Mouse (Mus musculus) heart, postnatal 10 days (tissue): ENCODE data around the gene Lrit3. TPM values are rescaled to one million over a fixed set of nuclear protein-coding genes. Genes with fewer than 3 reads are reported as not detected.
A peak's percentile ranks its signal among the peaks of the same experiment; 100 is the strongest.
"Not testable (repeated sequence)": the region's sequence is repeated elsewhere in the genome, so short reads cannot be mapped to it uniquely, and the experiment has no call there.

Experiments
- DNase-seq, 2 experiments: peaks; one replicate each; pipeline ENCODE4 v3.0.0; 2021
- intact Hi-C: fragments of 180-260 bp; cut with DNase I; formaldehyde crosslinking; loops from one replicate; pipeline ENCODE4 v1.15.1; 2025
- total RNA-seq, 2 experiments: library from RNA; stranded (reverse); gene quantifications; 2 replicates each; pipeline ENCODE4 v1.2.3; 2021

The Lrit3 gene
- total RNA-seq, 2 experiments from 2014 or later = not detected

DNA sequence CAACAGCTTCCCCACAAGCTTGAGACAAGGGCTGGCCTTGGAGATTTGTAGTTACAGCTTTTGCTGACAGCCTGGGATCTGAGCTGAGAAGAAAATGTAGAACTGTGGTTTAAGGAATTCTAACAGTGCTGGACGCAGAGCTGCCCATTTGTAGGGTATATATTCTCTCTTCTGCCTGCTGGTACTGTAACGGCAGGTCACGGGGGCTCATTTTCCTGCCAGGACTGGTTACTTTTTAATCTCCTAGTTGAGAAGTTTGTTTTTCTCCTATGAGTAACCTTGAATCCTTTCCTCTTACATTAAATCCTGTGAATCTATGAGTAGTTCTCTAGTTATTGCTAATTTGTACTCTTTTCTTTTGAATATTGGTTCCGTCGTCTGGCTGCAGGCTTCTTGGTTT, 10.0 kb downstream of the Lrit3 start:
- DNase-seq = no peak
- intact Hi-C loops = no loop called here

DNA sequence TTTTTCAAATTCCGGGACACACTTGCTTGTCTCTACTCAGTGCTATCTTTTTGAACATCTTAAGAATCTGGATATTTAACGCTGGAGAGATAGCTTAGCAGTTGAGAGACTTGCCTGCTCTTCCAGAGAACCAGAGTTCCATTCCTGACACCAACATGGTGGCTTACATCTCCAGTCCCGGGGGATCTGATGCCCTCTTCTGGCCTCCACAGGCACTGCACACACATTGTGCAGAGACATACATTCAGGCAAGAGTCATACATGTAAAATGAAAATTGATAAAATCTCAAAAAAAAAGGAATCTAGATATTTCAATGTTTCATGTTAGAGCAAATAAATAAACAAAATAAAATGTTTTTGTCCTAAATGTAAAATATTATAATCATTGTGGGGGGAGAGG, 21.1 kb downstream of the Lrit3 start:
- intact Hi-C loops = no loop called here

DNA sequence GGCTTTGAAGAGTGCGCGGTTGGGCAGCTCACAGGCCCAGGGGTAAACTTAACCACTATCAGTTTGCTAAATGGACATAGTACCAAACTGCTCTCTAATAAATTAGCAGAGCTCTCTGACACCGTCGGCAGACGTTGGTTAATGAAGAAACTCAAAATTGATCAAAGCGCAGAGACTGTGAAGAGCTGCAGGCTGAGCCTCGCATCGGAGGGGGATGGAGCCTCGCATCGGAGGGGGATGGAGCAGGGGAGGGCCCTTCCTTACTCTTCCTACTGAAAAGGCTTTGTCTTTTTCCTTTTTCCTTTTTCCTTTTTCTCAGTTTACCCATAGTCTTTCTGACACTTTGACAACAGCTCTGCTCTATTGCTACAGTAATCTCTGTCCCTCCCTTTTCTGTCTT, 22.4 kb downstream of the Lrit3 start:
- intact Hi-C loops = no loop called here
- no peak for DNase-seq

More for the DNA sequence above, 21.1 kb downstream of the Lrit3 start:
- DNase-seq = no peak

DNA sequence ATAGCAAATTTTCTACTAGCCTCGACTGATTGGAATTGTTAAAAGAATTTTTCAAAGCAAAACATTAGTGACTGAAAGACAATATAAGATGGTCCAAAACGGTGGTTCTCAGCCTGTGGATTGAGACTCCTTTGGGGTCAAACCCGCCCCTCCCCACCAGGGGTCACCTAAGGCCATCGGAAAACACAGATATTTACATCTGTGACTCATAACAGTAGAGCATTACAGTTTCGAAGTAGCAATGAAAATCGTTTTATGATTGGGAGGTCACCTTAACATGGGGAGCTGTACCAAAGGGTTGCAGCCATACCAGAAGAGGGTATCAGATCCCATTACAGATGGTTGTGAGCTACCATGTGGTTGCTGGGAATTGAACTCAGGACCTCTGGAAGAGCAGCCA, 32.6 kb downstream of the Lrit3 start:
- intact Hi-C loops = no loop called here
- no peak for DNase-seq

DNA sequence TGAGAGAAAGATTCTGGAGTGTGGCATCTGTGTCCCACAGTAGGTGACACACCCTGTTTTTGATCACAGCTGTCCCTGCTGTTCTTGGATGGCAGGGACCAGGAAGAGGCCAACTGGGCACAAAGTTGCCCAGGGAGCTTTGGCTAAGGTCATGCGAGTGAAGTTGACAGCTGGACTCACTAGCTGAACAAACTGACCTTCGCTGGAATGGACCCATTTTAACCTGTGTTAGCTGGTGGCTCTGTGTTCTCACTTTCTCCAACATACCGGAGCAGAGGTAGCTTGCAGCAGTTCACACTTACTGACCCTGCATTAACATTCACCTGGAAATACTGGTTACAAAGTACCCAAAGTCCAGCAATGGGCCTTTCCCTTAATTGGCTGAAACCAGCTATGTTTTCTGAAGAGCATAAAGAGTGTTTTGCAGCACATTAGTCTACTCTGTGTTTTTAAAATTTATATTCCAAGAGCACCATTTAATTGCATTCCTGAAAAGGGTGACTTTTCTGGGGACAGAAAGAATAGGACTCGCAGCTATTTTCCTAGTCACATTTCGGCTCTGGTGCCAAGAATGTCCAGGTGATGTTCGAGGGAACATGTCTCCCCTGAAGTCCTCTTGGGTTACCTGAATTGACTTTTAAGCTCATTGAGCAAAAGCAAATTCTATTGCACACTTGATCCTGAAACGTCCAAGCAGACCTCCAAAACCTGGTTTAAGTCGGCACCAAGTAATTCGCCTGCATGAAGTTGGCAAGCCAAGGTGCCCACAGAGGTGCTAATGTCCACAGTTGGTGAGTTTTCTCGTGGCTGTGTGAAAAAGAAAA, 36.6 kb downstream of the Lrit3 start:
- no peak for DNase-seq
- intact Hi-C loops = no loop called here

DNA sequence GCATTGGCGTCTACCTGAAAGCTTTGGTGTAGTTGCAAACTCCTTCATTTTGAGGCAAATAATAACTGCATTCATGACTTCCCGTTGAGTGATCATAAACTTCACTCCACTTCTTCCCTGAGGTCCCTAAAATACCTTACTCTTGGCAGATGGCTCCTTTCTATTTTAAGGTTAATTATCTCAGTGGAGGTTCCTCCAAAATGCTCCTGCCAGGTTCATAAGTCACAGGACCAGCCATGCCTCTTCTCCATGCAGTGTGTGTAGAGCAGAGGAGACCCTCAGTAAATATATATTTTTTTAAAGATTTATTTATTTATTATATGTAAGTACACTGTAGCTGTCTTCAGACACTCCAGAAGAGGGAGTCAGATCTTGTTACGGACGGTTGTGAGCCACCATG, 37.7 kb downstream of the Lrit3 start:
- DNase-seq = peak; percentile 39 to 40
- intact Hi-C loops = no loop called here

DNA sequence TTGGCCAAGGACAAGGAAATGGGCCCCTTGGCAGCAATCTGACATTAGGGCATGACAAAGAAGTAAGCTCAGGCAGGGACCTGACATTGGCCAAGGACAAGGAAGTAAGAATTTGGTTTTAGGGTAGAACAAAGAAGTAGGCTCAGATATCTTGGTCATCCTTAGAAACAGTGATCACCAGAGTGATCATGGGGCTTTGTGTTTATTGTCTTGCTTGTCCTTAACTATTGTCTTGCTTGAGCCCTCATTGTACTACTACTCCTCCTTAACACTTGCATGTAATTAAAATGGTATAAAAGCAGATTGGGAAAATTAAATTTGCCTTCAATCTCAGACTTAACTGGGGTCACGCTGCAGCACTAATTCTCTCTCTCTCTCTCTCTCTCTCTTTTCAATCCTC, 46.2 kb downstream of the Lrit3 start:
- DNase-seq, intact Hi-C loops: not testable (repeated sequence)

DNA sequence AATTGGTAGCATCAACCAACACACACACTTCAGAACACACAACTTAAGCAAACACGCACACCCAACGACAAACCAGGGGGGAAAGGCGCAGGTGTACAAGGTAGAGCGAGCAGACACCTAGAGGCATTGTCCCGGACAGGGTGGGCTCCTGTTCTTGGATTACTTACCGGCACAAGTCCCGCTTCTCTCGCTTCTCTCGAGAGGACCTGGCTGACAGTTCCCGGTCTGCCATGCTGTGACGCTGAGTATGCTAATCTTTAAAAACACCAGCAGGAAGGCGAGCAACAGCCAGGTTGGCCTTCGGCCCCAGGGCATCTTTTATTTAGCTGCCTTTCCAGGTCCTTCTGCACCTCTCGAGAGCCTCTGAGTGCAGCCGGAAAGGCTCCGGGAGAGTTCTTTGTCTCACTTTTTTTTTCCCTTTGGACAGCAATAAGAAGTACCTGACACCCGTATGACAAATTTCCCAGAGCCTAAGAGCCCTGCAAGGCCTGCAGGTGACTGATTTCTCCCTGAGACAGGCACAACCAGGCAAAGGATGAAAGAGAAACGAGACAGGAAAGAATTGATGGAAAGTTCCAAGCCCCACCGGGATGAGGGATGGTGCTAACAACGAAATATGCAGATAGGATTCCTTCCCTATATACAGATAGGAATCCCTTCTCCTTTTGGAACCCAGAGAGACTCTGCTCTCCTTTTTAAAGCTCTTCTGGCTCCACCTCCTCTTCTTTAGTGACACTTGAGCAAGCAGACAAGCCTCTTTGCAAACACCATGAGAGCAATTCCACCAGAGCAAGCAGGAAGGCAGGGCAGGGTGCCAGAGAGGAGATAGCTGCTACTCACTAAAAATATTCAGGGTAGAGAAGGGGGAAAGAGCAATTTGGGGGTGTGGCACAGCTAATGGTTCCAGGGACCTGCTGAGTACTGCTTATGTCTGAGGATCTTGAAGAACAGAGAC, 48.9 kb downstream of the Lrit3 start, which contains the start of gene Egf:
TSS of gene Egf (minus strand) at position 667 of the 955 bp plus-strand sequence.
- DNase-seq = peak; percentile 43 to 60
- intact Hi-C loops = no loop called here

DNA sequence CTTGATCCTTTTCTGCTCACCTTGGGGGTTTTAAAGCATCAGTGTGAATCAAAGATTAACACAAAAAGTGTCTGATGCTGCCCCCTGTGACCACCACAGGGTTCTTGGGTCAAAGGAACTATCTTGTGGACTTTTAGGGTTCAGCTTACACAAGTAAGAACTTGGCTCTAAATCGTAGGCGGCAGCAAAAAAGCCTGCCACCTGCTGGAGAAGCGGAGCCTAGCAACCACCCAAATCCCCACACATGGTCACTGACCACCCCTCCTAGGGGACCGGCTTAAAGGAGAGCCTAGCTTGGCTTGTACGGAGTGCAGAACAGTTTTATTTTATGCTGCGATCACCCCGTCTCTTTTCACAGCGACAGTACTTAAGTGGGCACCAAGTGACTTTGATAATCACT, 59.0 kb downstream of the Lrit3 start:
- DNase-seq = peak; percentile 23 to 53
- intact Hi-C loops = no loop called here

DNA sequence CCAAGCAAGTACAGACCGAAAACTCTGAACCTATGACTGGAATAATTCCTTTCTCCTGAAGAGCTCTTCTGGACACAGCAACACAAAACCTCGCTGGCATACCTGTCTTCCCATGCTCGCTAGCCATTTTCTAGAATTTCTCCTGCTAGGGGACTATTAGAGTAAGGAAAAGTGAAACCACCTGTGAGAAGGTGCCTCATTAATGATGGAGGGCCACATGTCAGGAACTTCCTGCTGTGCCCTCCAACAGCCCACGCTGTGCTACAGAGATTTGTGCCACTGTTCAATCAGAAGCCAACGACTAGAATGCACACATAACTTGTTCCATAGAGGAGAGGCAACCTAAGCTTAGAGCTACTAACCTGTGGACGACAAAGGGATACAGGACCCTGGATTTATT, 61.0 kb downstream of the Lrit3 start:
- DNase-seq = no peak
- intact Hi-C loops = no loop called here

DNA sequence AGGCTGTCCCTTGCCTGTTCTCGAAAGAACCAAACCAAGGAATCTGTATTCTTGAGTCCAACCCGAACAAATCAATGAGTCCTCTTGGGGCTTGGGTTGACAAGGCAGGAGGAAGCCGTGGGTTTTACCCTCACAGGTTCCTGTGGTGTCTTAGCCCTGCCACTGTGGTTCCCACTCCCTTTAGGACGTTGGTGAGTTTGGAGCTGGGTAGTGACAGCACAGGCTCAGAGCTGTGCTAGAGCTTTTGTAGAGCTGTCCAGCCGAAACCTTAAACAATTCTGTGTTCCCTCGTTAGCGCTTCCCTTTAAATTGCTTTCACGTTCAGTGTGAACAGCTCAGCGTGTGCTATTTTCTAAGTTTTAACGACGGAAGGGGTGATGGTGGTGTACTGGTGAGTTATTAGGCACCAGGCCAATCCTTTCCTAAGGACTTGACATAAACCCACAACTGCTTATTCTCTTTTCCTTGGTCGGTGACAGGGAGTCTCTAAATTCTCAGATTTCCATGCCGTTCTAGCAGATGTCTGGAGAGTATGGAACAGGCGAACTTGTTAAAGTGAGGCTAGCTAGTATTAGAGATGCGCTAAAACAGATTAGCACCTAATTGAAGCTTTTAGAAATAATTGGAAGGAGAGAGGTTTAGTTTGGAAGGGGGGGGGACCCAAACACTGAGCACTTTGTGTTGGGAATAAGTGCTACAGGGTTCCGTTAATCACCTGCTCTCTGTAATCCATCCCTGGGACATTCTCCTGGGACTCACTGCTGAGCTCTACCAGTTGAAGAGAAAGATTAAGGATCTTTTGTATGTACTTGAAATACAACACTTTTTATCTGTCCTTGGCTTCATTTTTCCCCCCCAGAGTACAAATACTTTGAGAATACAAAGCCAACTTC, 65.3 kb downstream of the Lrit3 start:
- intact Hi-C loops = no loop called here
- DNase-seq = no peak

Other genes with a start within 250 kb of the Lrit3 start
- gene Egf, start 48.7 kb downstream of the Lrit3 start, total RNA-seq = 1 to 10 TPM; 1.5 to 1.8 TPM
- under 1 TPM; 0.12 to 0.14 TPM for gene Rrh, start 18.6 kb upstream of the Lrit3 start, total RNA-seq
- gene Gar1, start 27.4 kb upstream of the Lrit3 start, total RNA-seq = 10 to 100 TPM; 25.5 to 29.4 TPM
- gene Cfi, start 31.9 kb upstream of the Lrit3 start, total RNA-seq = 1 to 10 TPM; 1.2 to 1.3 TPM
- 10 to 100 TPM; 21.3 to 29.8 TPM for gene Pla2g12a, start 74.6 kb upstream of the Lrit3 start, total RNA-seq
- gene Casp6, start 97.4 kb upstream of the Lrit3 start, total RNA-seq = 10 to 100 TPM; 19.5 to 25.3 TPM
- 1 to 10 TPM; 1.1 to 1.4 TPM for gene Mcub, start 166.2 kb upstream of the Lrit3 start, total RNA-seq